Mouse (Mus musculus) myocyte (in vitro differentiated cells): ENCODE data around the gene Mob2. TPM values are rescaled to one million over a fixed set of nuclear protein-coding genes. Genes with fewer than 3 reads are reported as not detected.

Source experiments
- H3K27me3 ChIP-seq: one replicate; pipeline ENCODE4 v1.6.1; 2011; ENCODE audit not compliant: control insufficient read depth, insufficient read depth, insufficient read length
- H3K36me3 ChIP-seq: one replicate; pipeline ENCODE4 v1.6.1; 2011; ENCODE audit not compliant: control insufficient read depth, insufficient read depth
- H3K4me2 ChIP-seq: one replicate; pipeline ENCODE4 v1.6.1; 2011; ENCODE audit warnings: low read depth, control low read depth
- H3K4me3 ChIP-seq: one replicate; pipeline ENCODE4 v1.5.1; 2011; ENCODE audit warnings: mild to moderate bottlenecking, control low read depth, moderate library complexity
- H3K79me2 ChIP-seq: one replicate; pipeline ENCODE4 v1.6.1; 2011; ENCODE audit not compliant: control insufficient read depth, insufficient read depth
- H3ac ChIP-seq: one replicate; pipeline ENCODE4 v1.6.1; 2011; ENCODE audit not compliant: control insufficient read depth, insufficient read length
- CEBPB ChIP-seq: IDR thresholded peaks from 2 replicates; pipeline ENCODE4 v1.6.1; 2011; ENCODE audit warnings: mild to moderate bottlenecking, moderate library complexity; ENCODE audit not compliant: poor library complexity, insufficient read depth, severe bottlenecking
- E2F4 ChIP-seq: IDR thresholded peaks from one replicate; pipeline ENCODE4 v1.6.1; 2011; ENCODE audit warnings: mild to moderate bottlenecking, control low read depth, moderate library complexity; ENCODE audit not compliant: insufficient read depth
- MAX ChIP-seq: IDR thresholded peaks from one replicate; pipeline ENCODE4 v1.6.1; 2011; ENCODE audit warnings: low read depth, mild to moderate bottlenecking, control low read depth
- MYOD1 ChIP-seq, 3 experiments: IDR thresholded peaks; one replicate each; pipeline ENCODE4 v1.6.1; 2011; ENCODE audit warnings: control low read depth in 2 of 3, low read depth in 2 of 3, mild to moderate bottlenecking in 2 of 3, moderate library complexity in 1 of 3; ENCODE audit not compliant: insufficient read length in 2 of 3, control insufficient read depth in 1 of 3
- MYOG ChIP-seq, 3 experiments: IDR thresholded peaks; one replicate each; pipeline ENCODE4 v1.6.1; 2011; ENCODE audit warnings: control low read depth in 2 of 3, low read depth in 2 of 3, mild to moderate bottlenecking in 2 of 3; ENCODE audit not compliant: insufficient read length in 2 of 3, control insufficient read depth in 1 of 3, insufficient read depth in 1 of 3
- POLR2A ChIP-seq: IDR thresholded peaks from one replicate; pipeline ENCODE4 v1.6.1; 2011; ENCODE audit warnings: low read depth, mild to moderate bottlenecking, control low read depth, moderate library complexity; ENCODE audit not compliant: insufficient read length
- POLR2AphosphoS2 ChIP-seq: IDR thresholded peaks from one replicate; pipeline ENCODE4 v1.6.1; 2011; ENCODE audit warnings: low read depth, control low read depth; ENCODE audit not compliant: insufficient read length
- REST ChIP-seq: IDR thresholded peaks from one replicate; pipeline ENCODE4 v1.6.1; 2011; ENCODE audit warnings: mild to moderate bottlenecking, control low read depth, moderate library complexity; ENCODE audit not compliant: insufficient read depth, insufficient read length
- SRF ChIP-seq: IDR thresholded peaks from one replicate; pipeline ENCODE4 v1.6.1; 2011; ENCODE audit warnings: low read depth; ENCODE audit not compliant: control insufficient read depth, insufficient read length
- TCF12 ChIP-seq: IDR thresholded peaks from one replicate; pipeline ENCODE4 v1.6.1; 2011; ENCODE audit warnings: mild to moderate bottlenecking, control low read depth; ENCODE audit not compliant: poor library complexity, insufficient read depth, severe bottlenecking
- TCF3 ChIP-seq: IDR thresholded peaks from one replicate; pipeline ENCODE4 v1.6.1; 2011; ENCODE audit warnings: low read depth, control low read depth; ENCODE audit not compliant: insufficient read length
- USF1 ChIP-seq: IDR thresholded peaks from one replicate; pipeline ENCODE4 v1.6.1; 2011; ENCODE audit warnings: low read depth, mild to moderate bottlenecking, control low read depth, moderate library complexity
- polyA plus RNA-seq: library from polyadenylated mRNA; unstranded; fragments of >200 nt; fragmentation: generic; extraction: Trizol; gene quantifications from one replicate; pipeline ENCODE4 v1.2.1, GENCODE M21; 2012; ENCODE audit warnings: missing spikeins

Gene Mob2
- polyA plus RNA-seq, 1 experiment: 39.2 TPM

GRCm38 (mm10) chr7:142059024-142059423 lies 1.8 kb downstream of the Mob2 start:
- TF ChIP-seq MYOG (IDR thresholded peaks at IDR 0.05; ENCODE audit: control insufficient read depth in 1 of 3, insufficient read depth in 1 of 3, insufficient read length in 2 of 3, low read depth in 2 of 3) (no peak), MAX (no peak), POLR2A (no peak), MYOD1 (IDR thresholded peaks at IDR 0.05; ENCODE audit: control insufficient read depth in 1 of 3, insufficient read length in 2 of 3, low read depth in 2 of 3) (no peak), POLR2AphosphoS2 (no peak), USF1 (no peak), CEBPB (no peak), TCF12 (no peak), SRF (no peak), TCF3 (no peak), E2F4 (no peak), REST (no peak)
- H3K4me2 ChIP-seq: no peak overlapping the region
- H3K36me3 ChIP-seq: no peaks in the 10 kb centered on the region
- no peaks in the 10 kb centered on the region for H3K27me3 ChIP-seq
- H3ac ChIP-seq: no peak overlapping the region
- no peak overlapping the region for H3K4me3 ChIP-seq
- peaks cover 36% of the 10 kb centered on the region for H3K79me2 ChIP-seq

- TF ChIP-seq MYOG (IDR thresholded peaks at IDR 0.05; ENCODE audit: control insufficient read depth in 1 of 3, insufficient read depth in 1 of 3, insufficient read length in 2 of 3, low read depth in 2 of 3): no peak
- TF ChIP-seq TCF12: no peak
- TF ChIP-seq USF1: no peak
- TF ChIP-seq CEBPB: no peak
- TF ChIP-seq SRF: no peak
- no peak for TF ChIP-seq MYOD1 (IDR thresholded peaks at IDR 0.05; ENCODE audit: control insufficient read depth in 1 of 3, insufficient read length in 2 of 3, low read depth in 2 of 3)
- TF ChIP-seq POLR2A: no peak
- TF ChIP-seq MAX: no peak
- no peak for TF ChIP-seq E2F4
- no peak for TF ChIP-seq REST
- TF ChIP-seq TCF3: no peak
- TF ChIP-seq POLR2AphosphoS2: no peak
- H3K4me3 ChIP-seq: no peak overlapping the region
Observed at GRCm38 (mm10) chr7:142057121-142057520, 3.7 kb downstream of the Mob2 start.

GRCm38 (mm10) chr7:142056601-142057061 lies 4.2 kb downstream of the Mob2 start:
- Histone ChIP-seq H3K4me2 (no peak overlapping the region), H3K27me3 (no peaks in the 10 kb centered on the region), H3K79me2 (peaks cover 50% of the 10 kb centered on the region), H3K4me3 (no peak overlapping the region), H3K36me3 (no peaks in the 10 kb centered on the region), H3ac (no peak overlapping the region)
- no peak for TF ChIP-seq POLR2A
- no peak for TF ChIP-seq POLR2AphosphoS2
- no peak for TF ChIP-seq USF1
- TF ChIP-seq MYOD1 (IDR thresholded peaks at IDR 0.05; ENCODE audit: control insufficient read depth in 1 of 3, insufficient read length in 2 of 3, low read depth in 2 of 3): no peak
- TF ChIP-seq TCF3: no peak
- no peak for TF ChIP-seq E2F4
- TF ChIP-seq SRF: no peak
- TF ChIP-seq CEBPB: no peak
- no peak for TF ChIP-seq REST
- no peak for TF ChIP-seq MYOG (IDR thresholded peaks at IDR 0.05; ENCODE audit: control insufficient read depth in 1 of 3, insufficient read depth in 1 of 3, insufficient read length in 2 of 3, low read depth in 2 of 3)

More at GRCm38 (mm10) chr7:142057121-142057520, 3.7 kb downstream of the Mob2 start:
- Histone ChIP-seq H3ac (no peak overlapping the region), H3K79me2 (peaks cover 50% of the 10 kb centered on the region), H3K36me3 (no peaks in the 10 kb centered on the region), H3K27me3 (no peaks in the 10 kb centered on the region), H3K4me2 (no peak overlapping the region)

- H3K27me3 ChIP-seq: no peaks in the 10 kb centered on the region
- H3K4me2 ChIP-seq: no peak overlapping the region
- H3K79me2 ChIP-seq: peaks cover 56% of the 10 kb centered on the region
- H3ac ChIP-seq: no peak overlapping the region
- no peak for TF ChIP-seq TCF12
- no peak for TF ChIP-seq E2F4
- TF ChIP-seq MYOD1 (IDR thresholded peaks at IDR 0.05; ENCODE audit: control insufficient read depth in 1 of 3, insufficient read length in 2 of 3, low read depth in 2 of 3): no peak
- no peak for TF ChIP-seq MAX
- TF ChIP-seq POLR2A: no peak
- TF ChIP-seq USF1: no peak
- TF ChIP-seq CEBPB: no peak
- no peak for TF ChIP-seq REST
- no peak for TF ChIP-seq SRF
- no peak for TF ChIP-seq POLR2AphosphoS2
- TF ChIP-seq TCF3: no peak
- no peak for TF ChIP-seq MYOG (IDR thresholded peaks at IDR 0.05; ENCODE audit: control insufficient read depth in 1 of 3, insufficient read depth in 1 of 3, insufficient read length in 2 of 3, low read depth in 2 of 3)
- H3K36me3 ChIP-seq: no peaks in the 10 kb centered on the region
- no peak overlapping the region for H3K4me3 ChIP-seq
Observed at GRCm38 (mm10) chr7:142055431-142055830, 5.4 kb downstream of the Mob2 start.

- H3ac ChIP-seq: no peak overlapping the region
- H3K27me3 ChIP-seq: no peaks in the 10 kb centered on the region
- peaks cover 9% of the 10 kb centered on the region for H3K36me3 ChIP-seq
- peaks cover 35% of the 10 kb centered on the region for H3K79me2 ChIP-seq
- H3K4me2 ChIP-seq: no peak overlapping the region
- no peak for TF ChIP-seq MYOG (IDR thresholded peaks at IDR 0.05; ENCODE audit: control insufficient read depth in 1 of 3, insufficient read depth in 1 of 3, insufficient read length in 2 of 3, low read depth in 2 of 3)
- TF ChIP-seq USF1: no peak
- TF ChIP-seq TCF12: no peak
- no peak for TF ChIP-seq CEBPB
- no peak overlapping the region for H3K4me3 ChIP-seq
Observed at GRCm38 (mm10) chr7:142050536-142050935, 10.3 kb downstream of the Mob2 start.
